Mouse (Mus musculus): ENCODE results near the gene Mcee.

Mcee gene

GRCm38 (mm10) chr7:64392122-64392818 is at the start of gene Mcee, which contains the start of gene Mphosph10:
Gene Mcee (plus strand): TSS chr7:64392607.
Gene Mphosph10 (minus strand): TSS chr7:64392268.
- peak; percentile 93 for DNase-seq

GRCm38 (mm10) chr7:64347813-64348212 is 44.6 kb upstream of the Mcee start:
- DNase-seq = no peak

- peak; percentile 39 for DNase-seq
Observed at GRCm38 (mm10) chr7:64349147-64349861, 43.1 kb upstream of the Mcee start.

GRCm38 (mm10) chr7:64351087-64351486 is 41.3 kb upstream of the Mcee start:
- DNase-seq = peak; percentile 77

- no peak for DNase-seq
Observed at GRCm38 (mm10) chr7:64354206-64354605, 38.2 kb upstream of the Mcee start.

- no peak for DNase-seq
Observed at GRCm38 (mm10) chr7:64356661-64357060, 35.7 kb upstream of the Mcee start.

- peak; percentile 41 for DNase-seq
Observed at GRCm38 (mm10) chr7:64357405-64357804, 35.0 kb upstream of the Mcee start.

GRCm38 (mm10) chr7:64358666-64359065 is 33.7 kb upstream of the Mcee start:
- no peak for DNase-seq

- DNase-seq = no peak
Observed at GRCm38 (mm10) chr7:64359943-64360585, 32.3 kb upstream of the Mcee start.

GRCm38 (mm10) chr7:64360586-64360945 is 31.8 kb upstream of the Mcee start:
- no peak for DNase-seq

- DNase-seq = no peak
Observed at GRCm38 (mm10) chr7:64365863-64366262, 26.5 kb upstream of the Mcee start.

- DNase-seq = no peak
Observed at GRCm38 (mm10) chr7:64369841-64370240, 22.6 kb upstream of the Mcee start.

GRCm38 (mm10) chr7:64371940-64372878 is 20.2 kb upstream of the Mcee start:
- DNase-seq = no peak

- no peak for DNase-seq
Observed at GRCm38 (mm10) chr7:64373147-64373829, 19.1 kb upstream of the Mcee start.

- DNase-seq = peak; percentile 85
Observed at GRCm38 (mm10) chr7:64373830-64374562, 18.4 kb upstream of the Mcee start, which contains the start of gene Fan1. Gene Fan1 (minus strand): TSS chr7:64374095.

- peak; percentile 43 for DNase-seq
Observed at GRCm38 (mm10) chr7:64391479-64391878, 928 bp upstream of the Mcee start.

GRCm38 (mm10) chr7:64392819-64393151 is 378 bp downstream of the Mcee start:
- DNase-seq = no peak

- DNase-seq = no peak
Observed at GRCm38 (mm10) chr7:64400725-64401124, 8.3 kb downstream of the Mcee start.

GRCm38 (mm10) chr7:64402452-64402851 is 10.0 kb downstream of the Mcee start:
- DNase-seq = no peak

GRCm38 (mm10) chr7:64403989-64404388 is 11.6 kb downstream of the Mcee start:
- DNase-seq = no peak

- peak; percentile 69 for DNase-seq
Observed at GRCm38 (mm10) chr7:64424861-64425260, 32.5 kb downstream of the Mcee start.

All from cerebellum, adult 9-10 months (tissue).